Mouse (Mus musculus) kidney, adult 2 months (tissue): ENCODE measurements around the gene Foxd2.

Experiments
- CTCF ChIP-seq: fragments of 200-500 bp; conservative IDR thresholded peaks from 2 replicates; pipeline ENCODE4 v1.5.1; 2011; ENCODE audit warnings: low read depth, mild to moderate bottlenecking, control low read depth, low read length, moderate library complexity, mixed read lengths; ENCODE audit not compliant: insufficient read depth, insufficient read length
- POLR2A ChIP-seq: fragments of 200-500 bp; IDR thresholded peaks from one replicate; pipeline ENCODE4 v1.6.1; 2011; ENCODE audit warnings: low read depth, low read length, control low read depth

GRCm38 (mm10) chr4:114863166-114863565 lies 45.5 kb downstream of the Foxd2 start:
- no peak for TF ChIP-seq POLR2A
- no peak for TF ChIP-seq CTCF
